Comparison of ENCODE assay signal across 8 mouse cellular contexts in the genomic region with DNA sequence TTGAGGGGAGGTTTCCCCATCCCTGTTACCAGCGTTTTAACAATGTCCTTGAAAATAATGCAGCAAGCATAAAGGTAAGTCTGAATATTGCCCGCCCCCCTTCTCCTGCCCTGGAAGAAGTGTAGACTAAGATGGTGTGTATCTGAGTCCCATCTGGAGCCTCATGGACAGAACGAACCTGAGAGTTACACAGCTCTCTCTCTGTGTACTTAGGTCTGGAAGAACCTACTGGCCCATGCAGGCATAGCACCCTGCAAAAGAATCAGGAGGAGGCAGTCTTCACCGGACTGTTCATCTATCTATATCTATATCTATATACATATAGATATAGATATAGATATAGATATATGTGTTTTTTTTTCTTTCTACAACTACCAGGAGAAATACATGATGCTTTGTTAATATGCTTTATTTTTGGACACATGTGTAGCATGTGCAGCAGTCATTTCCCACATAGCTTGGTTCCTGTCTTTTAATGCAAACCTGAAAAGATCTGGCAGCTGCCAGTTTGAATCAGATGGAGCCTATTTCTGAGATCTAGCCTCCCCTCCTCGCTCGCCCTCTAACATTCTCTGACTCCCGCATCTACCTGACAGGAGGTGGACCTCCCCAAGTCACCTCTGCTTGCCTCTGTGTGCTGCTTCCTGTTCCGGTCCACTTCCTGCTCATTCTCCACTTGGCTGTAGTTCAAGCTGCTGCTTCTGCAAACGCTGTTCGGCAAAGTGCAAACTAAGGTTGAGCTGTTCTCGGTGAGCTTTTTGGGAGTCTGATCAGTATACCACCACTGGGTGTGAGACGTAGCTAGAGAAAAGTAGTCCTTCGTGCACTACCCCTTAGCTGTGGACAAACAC. TPM values are rescaled to one million over a fixed set of nuclear protein-coding genes. Genes with fewer than 3 reads are reported as not detected.
DNase-seq lines count a peak whose midpoint lies in the region; ATAC-seq and TF ChIP-seq lines count a peak whose summit lies in the region.

No protein-coding gene starts in this region.

- ATAC-seq in forebrain, postnatal 0 days: no peak

- WGBS in forebrain, postnatal 0 days: 77% methylated on average over 13 of the region's 13 CpGs
- WGBS in midbrain, embryonic 10.5 days: 84% methylated on average over 13 of the region's 13 CpGs

- peak overlapping the region; percentile 74; the same call in 1 of the 2 replicates for H3K4me3 ChIP-seq in forebrain, postnatal 0 days (ENCODE audit: low read depth, low read length)
- peak overlapping the region; percentile 63 for H3K4me3 ChIP-seq in midbrain, embryonic 10.5 days

- no peaks in the 10 kb centered on the region; the same call in 1 of the 2 replicates for H3K27me3 ChIP-seq in forebrain, postnatal 0 days (ENCODE audit: insufficient read depth, low read length)
- no peaks in the 10 kb centered on the region for H3K27me3 ChIP-seq in midbrain, embryonic 10.5 days (ENCODE audit: low read depth, poor library complexity, severe bottlenecking)

- peak; percentile 55 for TF ChIP-seq CTCF in forebrain, postnatal 0 days (IDR thresholded peaks at IDR 0.05; ENCODE audit: low read depth)

- H3K27ac ChIP-seq in forebrain, postnatal 0 days (ENCODE audit: low read depth, low read length): no peak overlapping the region
- H3K27ac ChIP-seq in midbrain, embryonic 10.5 days (replicated peaks): no peak overlapping the region

- intact Hi-C loops in left cerebral cortex, postnatal 10 days (cut with DNase I): no loop called here

- no peaks in the 10 kb centered on the region for H3K4me1 ChIP-seq in forebrain, postnatal 0 days (ENCODE audit: insufficient read depth)
- H3K4me1 ChIP-seq in midbrain, embryonic 10.5 days: peaks cover 10% of the 10 kb centered on the region

- H3K36me3 ChIP-seq in forebrain, postnatal 0 days (ENCODE audit: insufficient read depth): peaks cover 24% of the 10 kb centered on the region
- peaks cover 14% of the 10 kb centered on the region for H3K36me3 ChIP-seq in midbrain, embryonic 10.5 days

- DNase-seq in CD4-positive, CD25-positive, alpha-beta regulatory T cell, adult 2 months (ENCODE audit: low read depth, low spot score): peak; percentile 77
- peak; percentile 26 for DNase-seq in MEL-GATA-1-ER (ENCODE audit: extremely low read depth, low read depth)
- DNase-seq in forebrain, postnatal 0 days: no peak
- DNase-seq in kidney, postnatal 10 days: peak; percentile 42
- no peak for DNase-seq in midbrain, embryonic 10.5 days (ENCODE audit: low spot score)
- peak; percentile 49 for DNase-seq in thymus, postnatal 25 days
- no peak for DNase-seq in adrenal gland, adult 8-10 months
- DNase-seq in left cerebral cortex, postnatal 10 days (ENCODE audit: extremely low spot score in 1 of 2, low spot score in 2 of 2): no peak

- H3K4me2 ChIP-seq in forebrain, postnatal 0 days (ENCODE audit: low read depth): peak overlapping the region; percentile 88

- H3K9me3 ChIP-seq in forebrain, postnatal 0 days (ENCODE audit: low read length): no peaks in the 10 kb centered on the region
- no peaks in the 10 kb centered on the region for H3K9me3 ChIP-seq in midbrain, embryonic 10.5 days (replicated peaks)

- H3K9ac ChIP-seq in forebrain, postnatal 0 days: 0 out of 2 replicates have a peak overlapping the region, but pooled peaks have one; percentile 76

RNA-seq across cellular contexts. Expression of a gene that starts 1.5 kb away (rescaled TPM):
- 74.3 and 93.6 TPM in 2 replicates for total RNA-seq in forebrain, postnatal 0 days (2014; rRNA removed)
- 57.7 and 76.0 TPM in 2 replicates for polyA plus RNA-seq in forebrain, postnatal 0 days (2015; fragmentation: Nextera tagmentation; extraction: Ambion mirVana)
- polyA plus RNA-seq in midbrain, embryonic 10.5 days (2016; fragmentation: Nextera tagmentation; extraction: Ambion mirVana): 35.5 and 38.0 TPM in 2 replicates
- 1 to 10 TPM; 6.4 to 9.8 (median 8.7) TPM for total RNA-seq in adrenal gland, adult 8-10 months (2022)
- 10 to 100 TPM; 64.5 to 66.9 TPM for total RNA-seq in left cerebral cortex, postnatal 10 days (2021)

RNA-seq across cellular contexts. Expression of a gene that starts 36.2 kb away (rescaled TPM):
- total RNA-seq in forebrain, postnatal 0 days (2014; rRNA removed): 146 and 174 TPM in 2 replicates
- polyA plus RNA-seq in forebrain, postnatal 0 days (2015; fragmentation: Nextera tagmentation; extraction: Ambion mirVana): 81.3 and 102 TPM in 2 replicates
- polyA plus RNA-seq in midbrain, embryonic 10.5 days (2016; fragmentation: Nextera tagmentation; extraction: Ambion mirVana): 62.7 and 67.0 TPM in 2 replicates
- 10 to 100 TPM; 42.0 to 71.6 (median 58.0) TPM for total RNA-seq in adrenal gland, adult 8-10 months (2022)
- total RNA-seq in left cerebral cortex, postnatal 10 days (2021): 100 to 1,000 TPM; 135 to 136 TPM

Comparison
In these comparisons a context has a peak if more than half of its experiments do, and no peak if none do; other contexts are left out.
1. DNase-seq: peak in CD4-positive, CD25-positive, alpha-beta regulatory T cell, adult 2 months (single experiment), MEL-GATA-1-ER (single experiment), kidney, postnatal 10 days (single experiment) and thymus, postnatal 25 days (single experiment); none in forebrain, postnatal 0 days (single experiment), midbrain, embryonic 10.5 days (single experiment), adrenal gland, adult 8-10 months (single experiment) and left cerebral cortex, postnatal 10 days (0 of 2).